Mouse (Mus musculus): ENCODE data around the gene Zfp524.

DNA sequence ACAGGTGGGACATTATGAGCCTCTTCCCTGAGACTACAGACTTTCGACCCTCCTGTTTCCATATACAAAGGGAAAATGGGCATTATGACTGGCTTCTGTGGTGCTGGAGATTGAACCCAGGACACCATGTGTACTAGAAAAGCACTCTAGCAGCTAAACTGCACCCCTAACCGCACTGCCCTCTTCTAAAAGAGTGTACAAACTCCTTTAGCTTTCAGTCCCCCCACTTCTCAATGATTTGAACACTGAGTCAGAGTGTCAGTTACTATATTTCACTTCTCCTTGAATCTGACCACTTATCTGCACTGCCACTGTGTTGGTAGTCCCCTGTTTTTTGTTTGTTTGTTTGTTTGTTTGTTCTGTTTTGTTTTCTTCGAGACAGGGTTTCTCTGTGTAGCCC, 19.6 kb downstream of the Zfp524 start, which contains the start of gene 4632433K11Rik:
- TF ChIP-seq POLR2A (IDR thresholded peaks at IDR 0.05; ENCODE audit: insufficient read depth, low read depth, low read length) (no peak), CTCF (IDR thresholded peaks at IDR 0.05) (no peak), EP300 (IDR thresholded peaks at IDR 0.05; ENCODE audit: insufficient read depth, low read depth, low read length) (no peak)

All from heart, adult 2 months (tissue).